Mouse (Mus musculus) naive thymus-derived CD4-positive, alpha-beta T cell, adult 2 months (primary cell): Measurements from ENCODE around the gene Eya2.

Experiments
- DNase-seq: peaks from one replicate; pipeline ENCODE4 v3.0.0-alpha.2; 2011; ENCODE audit warnings: low read depth

Eya2 gene

GRCm38 (mm10) chr2:165818985-165819948, 224.4 kb downstream of the Eya2 start:
- peak; percentile 83 for DNase-seq

GRCm38 (mm10) chr2:165820073-165820472, 225.2 kb downstream of the Eya2 start:
- DNase-seq: no peak

GRCm38 (mm10) chr2:165820504-165821095, 225.8 kb downstream of the Eya2 start:
- DNase-seq: no peak
